Mouse (Mus musculus) spleen, embryonic (tissue): ENCODE results near the gene Slc2a12.

Experiments used
- CTCF ChIA-PET: fragments of 350-600 bp; sonication (Branson Sonifier 250); formaldehyde crosslinking; loops from one replicate; lab custom pipeline; 2022; lab: Charles Lee

Slc2a12 gene

DNA sequence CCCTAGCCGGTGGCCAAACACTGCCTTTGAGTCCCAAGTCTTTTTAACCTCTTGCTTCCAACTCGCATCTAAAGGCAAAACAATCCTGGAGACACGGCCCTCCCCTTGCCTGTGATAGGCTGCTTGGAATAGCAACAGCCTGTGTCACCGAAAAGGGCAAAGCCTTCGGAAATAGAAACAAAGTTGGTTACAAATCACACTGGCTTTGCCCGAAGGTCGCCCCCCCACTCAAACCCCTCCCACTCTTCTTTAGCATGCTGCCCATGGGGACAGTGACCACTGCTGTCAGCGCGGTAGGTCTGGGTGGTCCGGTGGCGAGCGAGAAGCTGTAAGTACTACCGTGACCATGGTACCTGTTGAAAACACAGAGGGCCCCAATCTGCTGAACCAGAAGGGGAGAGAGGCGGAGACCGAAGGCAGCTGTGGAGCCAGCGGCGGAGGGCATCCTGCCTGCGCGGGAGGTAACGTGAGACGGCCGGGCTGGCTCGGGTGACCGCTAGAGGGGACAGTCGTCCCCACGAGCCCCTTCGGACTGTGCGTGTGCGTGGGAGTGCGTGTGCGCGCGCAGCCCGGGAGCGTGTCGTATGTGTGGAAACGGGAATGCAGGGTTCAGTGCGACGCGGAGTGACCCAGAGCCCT is at the start of gene Slc2a12:
Gene Slc2a12 (plus strand): TSS at position 159 of the 639 bp plus-strand sequence.
- CTCF ChIA-PET: no interaction called here

DNA sequence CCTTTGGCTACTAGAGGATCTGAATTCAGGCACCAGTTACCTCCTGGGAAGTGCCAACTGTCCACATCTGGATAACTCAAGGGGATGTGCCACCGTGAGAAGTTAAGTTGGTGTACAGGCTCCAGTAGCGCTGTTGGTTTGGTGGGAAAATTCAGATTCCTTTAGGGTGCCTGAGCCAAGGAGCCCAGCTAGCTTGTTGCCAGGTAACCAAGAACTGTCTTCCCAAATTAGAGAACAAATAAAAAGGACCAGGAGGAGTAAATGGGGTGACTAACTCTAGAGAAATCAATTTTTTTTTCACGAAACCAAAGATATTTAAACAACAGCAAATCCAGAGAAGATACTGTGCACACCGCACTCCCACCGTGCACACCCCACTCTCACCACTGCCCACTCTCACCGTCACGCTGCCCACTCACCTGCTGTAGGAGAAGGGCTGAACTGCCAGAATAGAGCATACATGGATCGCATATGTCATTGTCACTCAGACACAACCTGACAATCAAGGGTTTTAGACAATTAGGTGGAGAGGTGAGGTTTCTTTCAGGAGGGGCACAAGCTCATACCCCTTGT is 45.8 kb upstream of the Slc2a12 start:
- CTCF ChIA-PET: no interaction called here

DNA sequence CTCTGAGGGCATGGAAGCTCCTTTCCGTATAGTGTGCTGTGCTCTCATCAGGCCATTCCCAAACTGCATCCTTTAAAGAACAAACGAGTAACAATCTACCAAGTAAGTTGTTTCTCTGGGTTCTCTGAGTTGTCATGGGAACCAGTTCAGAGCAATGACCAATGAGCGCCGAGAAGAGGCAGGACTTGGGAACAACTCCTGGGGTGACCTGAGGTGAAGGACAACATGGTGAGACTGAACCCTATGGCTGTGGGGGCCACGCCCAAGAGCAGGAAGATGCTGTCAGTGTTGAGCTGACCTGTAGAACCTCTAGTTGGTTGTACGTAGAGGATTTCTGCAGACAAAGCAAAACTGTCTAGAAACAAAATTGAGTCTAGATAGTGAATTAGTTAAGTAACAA is 43.8 kb upstream of the Slc2a12 start:
- CTCF ChIA-PET: no interaction called here

DNA sequence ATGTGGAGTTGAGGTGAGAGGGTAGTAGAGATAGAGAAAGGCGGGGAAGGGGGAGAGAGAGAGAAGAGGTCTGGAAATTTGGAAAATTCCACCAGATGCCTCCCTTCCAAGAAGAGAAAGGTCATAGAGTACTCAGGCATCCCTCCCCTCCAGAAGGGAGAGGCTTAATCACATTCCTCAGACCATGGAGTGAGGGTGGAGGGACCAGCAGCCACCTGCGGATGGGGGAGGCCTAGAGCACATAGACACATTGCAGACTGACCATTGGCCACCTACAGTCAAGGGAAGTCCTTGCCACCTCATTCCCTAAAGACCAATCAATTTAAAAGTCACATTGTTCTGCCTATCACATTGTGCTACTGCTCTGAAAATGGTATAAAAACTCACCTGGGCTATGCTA is 40.0 kb upstream of the Slc2a12 start:
- CTCF ChIA-PET: no interaction called here

DNA sequence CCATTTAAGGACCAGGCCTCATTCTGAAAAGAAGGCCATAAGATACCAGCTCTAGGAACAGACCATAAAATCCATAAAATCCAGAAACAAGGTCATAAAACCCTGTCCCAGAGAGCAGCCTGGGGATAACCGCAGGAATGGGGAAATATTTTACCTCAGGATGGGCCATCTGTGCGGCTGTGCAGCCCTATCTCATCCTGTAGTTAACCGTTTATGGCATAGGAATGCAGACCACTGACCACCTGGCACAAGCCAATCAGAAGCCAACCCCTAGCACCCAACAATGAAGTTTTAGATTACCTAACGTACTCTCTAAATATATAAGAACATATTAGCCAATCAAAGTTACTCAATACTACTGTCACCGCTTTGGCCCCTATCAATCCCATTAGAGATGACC is 36.5 kb upstream of the Slc2a12 start:
- CTCF ChIA-PET: no interaction called here

DNA sequence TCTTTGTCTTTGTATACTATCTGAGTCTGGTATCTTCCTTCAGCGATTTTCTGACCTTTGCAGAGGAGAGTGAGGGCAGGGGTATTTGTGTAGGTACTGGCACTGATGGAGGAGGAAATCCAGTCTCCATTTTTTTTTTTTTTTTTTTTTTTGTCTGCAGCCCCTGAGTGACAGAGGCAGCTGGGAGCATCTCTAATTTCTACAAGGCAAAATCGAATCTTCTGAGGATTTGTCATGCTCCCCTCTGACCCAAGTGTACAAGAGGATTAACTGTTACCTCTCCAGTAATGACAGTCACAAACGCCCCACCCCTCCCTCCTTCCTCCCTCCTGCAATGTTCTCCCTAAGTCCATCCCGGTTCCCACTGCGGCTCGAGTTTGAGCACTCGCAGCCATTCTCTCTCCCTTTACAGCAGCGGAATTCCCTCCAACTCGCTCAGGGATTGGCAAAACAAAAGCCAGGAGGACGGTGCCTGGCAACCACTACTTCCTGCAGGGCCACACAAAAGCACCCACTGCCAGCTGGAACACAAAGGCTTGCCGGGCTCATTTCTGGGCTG is 35.9 kb upstream of the Slc2a12 start:
- CTCF ChIA-PET: no interaction called here

DNA sequence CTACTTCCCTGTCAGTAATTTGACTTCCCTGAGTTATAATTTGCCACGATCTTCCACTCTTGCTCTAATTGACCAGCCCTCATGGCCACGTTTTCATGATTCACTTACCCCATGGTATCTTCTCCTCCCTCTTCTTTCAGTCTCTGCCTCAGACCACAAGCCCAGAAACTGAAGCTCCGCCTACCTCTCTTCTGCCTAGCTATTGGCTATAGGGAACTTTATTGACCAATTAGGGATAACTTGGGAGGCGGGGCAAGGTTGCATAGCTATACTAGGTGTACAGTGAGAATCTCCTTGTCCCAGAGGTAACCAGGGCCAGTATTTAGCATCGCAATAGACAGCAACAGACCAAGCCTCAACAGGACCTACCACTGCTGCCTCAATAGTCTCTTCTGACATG is 31.5 kb upstream of the Slc2a12 start:
- CTCF ChIA-PET: no interaction called here

DNA sequence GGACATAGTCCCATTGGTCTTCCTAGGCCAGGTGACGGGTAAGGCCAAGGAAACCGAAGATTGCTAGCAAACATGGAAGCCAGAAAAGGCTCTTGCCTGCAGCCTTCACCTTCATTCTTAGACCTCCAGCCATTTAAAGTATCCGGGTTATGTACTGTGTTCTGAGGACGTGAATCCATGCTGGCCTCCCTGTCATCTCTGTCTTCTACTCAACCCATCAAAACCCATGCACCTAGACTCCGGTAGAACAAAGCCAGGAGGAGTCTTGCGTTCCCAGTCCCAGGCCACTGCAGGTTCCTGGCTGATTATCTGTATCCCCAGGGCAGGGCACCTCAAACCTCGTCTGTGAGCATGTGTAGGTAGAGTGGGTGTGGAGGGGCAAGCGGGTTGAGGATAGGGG is 30.3 kb upstream of the Slc2a12 start:
- CTCF ChIA-PET: no interaction called here

DNA sequence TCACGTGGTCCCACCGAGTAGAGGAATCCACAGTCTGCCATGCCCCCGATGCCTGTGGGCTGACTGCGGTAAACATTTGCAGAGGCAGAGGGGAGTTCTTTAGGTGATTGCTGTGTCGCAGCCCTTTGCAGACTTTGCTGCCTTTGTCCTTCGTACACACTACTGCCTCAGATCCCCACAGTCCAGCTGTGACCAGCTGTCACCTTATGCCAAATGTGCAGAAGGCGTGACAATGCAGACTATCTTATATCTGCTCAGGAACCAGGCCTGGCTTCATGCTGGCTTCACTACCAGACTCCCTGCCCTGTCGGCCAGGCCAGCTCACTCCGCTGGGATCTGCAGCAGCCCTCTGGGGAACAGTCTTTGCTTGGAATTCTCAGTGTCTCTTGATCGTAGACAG is 29.5 kb upstream of the Slc2a12 start:
- CTCF ChIA-PET: no interaction called here

DNA sequence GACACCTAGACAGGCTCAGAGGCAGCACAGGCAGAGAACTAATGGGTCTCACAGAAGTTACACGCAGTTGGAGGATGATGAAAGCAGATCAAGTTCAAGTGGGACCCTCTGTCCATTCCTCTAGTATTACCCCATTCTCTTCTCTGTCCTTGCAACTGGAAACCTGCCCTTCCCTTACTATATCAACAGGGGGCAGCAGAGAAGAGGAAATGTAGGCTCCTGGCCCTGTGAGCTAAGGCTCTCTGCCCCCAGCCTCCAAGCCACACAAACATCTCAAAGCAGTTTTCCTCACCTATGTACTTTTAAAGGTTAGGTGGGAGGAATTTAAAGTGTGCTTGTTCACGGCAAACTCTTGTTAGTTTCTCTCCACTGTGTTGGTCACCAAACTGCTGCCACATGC is 26.0 kb upstream of the Slc2a12 start:
- CTCF ChIA-PET: no interaction called here

DNA sequence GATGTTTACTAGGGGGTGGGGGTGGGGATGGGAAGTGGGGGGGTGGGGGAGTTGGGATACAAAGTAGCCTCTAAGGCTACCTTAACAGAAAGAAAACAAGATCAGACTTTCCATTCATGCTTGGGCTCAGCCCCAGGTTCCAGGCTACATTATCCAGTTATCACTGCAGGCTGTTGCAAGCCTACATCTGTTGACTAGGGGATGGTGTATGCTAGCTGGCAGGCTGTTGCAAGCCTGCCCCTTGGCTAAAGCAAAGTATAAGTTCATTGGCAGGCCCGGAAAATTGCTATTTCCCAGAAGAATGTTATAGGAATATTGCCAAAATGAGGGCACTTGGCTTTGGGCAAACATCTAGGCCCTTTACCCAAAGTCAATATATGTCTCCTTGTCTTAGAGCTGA is 16.0 kb upstream of the Slc2a12 start:
- CTCF ChIA-PET: no interaction called here

DNA sequence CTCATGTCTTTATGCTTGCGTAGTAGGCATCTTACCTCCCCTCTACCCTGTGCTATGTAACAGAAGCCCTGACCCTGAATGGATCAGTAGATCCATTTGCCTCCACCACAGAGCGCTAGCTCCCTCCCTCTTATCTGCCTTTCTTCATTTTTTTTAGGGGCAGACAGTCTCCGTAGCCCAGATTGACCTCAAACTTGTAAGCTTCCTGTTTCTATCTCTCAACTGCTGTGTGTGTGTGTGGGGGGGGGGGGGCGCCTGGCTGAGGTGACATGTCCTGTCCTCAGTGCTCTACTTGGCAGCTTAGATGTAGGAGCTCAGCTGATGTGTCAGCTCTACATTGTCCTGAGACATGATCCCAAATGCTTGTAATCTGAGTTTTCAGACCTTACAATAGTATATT is 13.7 kb upstream of the Slc2a12 start:
- CTCF ChIA-PET: no interaction called here

DNA sequence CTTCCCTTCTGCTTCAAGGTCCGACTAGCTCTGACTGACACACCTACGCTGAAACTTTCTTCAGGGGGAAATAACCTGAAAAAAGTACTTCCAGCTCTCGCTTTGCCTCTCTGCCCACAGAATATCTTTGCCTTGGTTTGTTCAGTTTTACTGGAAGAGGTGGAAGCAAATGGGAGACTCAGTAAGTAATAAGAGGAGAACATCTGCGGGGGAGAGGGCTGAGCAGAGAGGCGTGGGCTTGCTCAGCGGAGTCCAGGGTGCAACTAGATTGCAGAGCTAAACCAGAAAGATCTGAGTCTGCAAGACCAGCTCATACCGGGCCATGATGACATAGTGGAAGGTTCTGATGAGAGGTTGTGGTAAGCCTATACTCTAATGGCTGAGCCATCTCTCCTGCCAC is 13.3 kb upstream of the Slc2a12 start:
- CTCF ChIA-PET: no interaction called here

DNA sequence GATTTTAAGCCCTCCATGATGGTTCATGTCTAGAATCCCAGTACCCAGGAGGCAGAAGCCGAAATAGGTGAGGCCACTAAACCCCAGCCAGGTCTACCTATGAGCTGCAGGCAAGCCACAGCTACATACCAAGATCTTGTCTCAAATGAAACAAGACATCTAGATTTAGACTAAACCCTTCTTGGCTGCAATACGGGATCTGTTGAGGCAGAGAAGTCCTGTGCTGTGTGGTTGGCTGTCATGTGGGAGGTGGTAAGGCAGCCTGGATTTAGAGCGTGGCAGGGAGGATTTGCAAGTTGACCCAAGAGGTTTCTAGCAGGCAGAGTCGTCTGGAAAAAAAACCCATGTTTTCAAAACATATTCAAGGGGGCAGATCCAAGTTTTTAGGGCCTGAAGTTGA is 12.9 kb upstream of the Slc2a12 start:
- CTCF ChIA-PET: no interaction called here

DNA sequence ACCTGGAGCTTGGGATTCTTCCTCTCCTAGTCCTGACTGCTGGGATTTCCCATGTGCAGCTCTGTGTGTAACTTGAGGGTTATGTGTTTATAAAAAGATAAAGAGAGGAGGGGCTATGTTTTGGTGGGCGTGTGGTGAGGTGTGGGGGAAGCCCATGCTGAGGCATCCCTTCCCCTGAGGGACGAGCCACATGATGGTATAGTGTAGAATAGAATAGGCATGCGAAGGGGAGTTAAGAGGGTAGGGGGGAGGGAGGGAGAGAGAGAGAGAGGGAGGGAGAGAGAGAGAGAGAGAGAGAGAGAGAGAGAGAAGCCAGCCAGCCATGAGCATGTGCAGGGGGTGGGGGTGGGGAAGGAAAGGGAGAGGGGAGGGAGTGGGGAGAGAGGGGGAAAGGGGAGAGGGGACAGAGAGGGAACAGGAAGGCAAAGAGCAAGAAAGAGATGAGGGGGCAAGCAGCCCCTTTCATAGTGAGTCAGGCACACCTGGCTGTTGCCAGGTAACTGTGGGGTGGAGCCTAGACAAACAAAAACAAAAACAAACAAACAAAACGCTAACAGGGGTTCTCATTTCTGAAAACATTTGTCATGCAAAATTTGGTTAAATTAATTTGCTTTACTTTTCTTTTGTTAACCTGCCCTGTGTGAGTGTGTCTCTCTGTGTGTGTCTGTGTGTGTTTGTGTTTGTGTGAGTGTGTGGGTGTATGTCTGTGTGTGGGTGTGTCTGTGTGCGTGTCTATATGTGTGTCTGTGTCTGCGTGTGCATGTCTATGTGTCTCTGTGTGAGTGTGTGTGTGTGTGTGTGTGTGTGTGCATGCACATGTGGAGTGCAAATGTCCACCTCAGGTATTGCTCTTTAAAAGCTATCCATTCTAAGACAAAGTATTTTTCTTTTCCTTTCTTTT is 11.2 kb upstream of the Slc2a12 start:
- CTCF ChIA-PET: no interaction called here

DNA sequence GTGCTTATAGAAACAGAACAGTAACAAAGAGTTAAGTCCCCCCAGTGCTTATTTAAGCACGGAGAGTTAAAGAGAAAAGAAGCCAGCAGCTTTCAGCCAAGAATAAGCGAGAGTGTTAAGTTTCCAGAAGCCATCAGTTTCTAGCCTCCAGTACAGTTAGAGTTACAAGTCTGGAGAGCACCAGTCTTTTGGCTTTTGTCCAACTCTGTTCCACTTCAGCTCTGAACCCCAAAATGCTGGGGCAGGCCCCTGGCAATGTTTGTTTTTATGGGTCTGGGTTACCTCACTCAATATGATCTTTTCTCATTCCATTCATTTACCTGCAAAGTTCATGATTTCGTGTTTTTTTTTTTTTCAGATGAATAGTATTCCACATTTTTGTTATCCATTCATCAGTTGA is 7.6 kb upstream of the Slc2a12 start:
- CTCF ChIA-PET: interaction anchor here (0.7 kb wide), 1 partner anchor 94 kb away, joined by 3 read pairs; the partner anchor contains the start of gene Tbpl1

DNA sequence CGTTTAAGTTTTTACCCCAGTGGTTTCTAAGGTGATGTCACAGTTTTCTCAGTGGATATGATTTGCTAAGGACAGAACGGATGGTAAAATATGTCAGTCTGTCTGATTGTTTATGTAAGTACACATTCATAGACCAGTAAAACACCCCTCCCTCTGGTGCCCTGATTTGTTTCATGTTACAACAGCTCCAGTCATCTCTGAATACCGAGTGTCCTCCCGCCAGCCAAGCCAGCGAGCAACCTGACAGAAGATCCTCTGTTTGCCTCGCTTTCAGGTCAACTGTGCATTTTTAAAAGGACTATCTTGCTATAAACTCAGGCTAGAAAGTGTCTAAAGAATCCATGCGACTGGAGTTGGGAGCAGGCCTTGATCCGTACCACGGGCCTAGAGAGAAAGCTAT is 640 bp upstream of the Slc2a12 start:
- CTCF ChIA-PET: no interaction called here

DNA sequence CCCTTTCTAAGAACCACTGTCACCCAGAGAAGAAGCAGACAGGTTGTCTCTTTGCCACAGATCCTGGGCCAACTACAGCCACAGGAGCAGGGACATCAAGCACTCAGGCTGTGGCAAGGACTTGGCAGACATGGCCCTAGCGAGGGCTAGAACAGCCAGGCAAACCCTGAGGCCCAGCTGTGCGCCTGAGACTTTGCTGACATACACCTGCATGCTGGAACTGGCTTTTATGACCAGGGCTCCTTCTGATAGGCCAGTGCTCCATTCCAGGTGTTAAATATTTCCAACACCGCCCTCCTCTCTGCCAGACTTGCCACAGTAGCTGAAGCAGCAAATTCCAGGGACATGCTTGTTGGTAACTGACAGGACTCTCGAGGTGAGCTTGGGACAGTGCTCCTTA is 3.9 kb downstream of the Slc2a12 start:
- CTCF ChIA-PET: no interaction called here

DNA sequence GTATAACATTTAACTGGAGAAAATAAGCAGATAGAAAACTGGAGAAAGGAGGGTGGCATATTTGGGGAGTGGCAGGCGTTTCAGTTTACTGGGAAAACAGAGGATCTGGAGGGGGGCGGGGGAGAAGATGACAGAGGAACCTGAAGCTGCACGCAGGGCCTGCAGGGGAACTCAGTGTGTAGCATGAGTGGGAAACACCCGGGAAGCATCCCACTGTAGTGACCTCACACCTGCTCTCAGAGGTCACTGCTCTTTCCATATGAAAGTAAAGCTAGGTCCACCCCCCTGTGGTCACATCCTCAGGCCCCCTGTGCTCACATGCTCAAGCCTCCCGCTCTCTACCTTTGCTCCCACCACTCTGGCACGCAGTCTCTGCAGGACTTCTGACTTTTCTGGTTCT is 9.0 kb downstream of the Slc2a12 start:
- CTCF ChIA-PET: no interaction called here

DNA sequence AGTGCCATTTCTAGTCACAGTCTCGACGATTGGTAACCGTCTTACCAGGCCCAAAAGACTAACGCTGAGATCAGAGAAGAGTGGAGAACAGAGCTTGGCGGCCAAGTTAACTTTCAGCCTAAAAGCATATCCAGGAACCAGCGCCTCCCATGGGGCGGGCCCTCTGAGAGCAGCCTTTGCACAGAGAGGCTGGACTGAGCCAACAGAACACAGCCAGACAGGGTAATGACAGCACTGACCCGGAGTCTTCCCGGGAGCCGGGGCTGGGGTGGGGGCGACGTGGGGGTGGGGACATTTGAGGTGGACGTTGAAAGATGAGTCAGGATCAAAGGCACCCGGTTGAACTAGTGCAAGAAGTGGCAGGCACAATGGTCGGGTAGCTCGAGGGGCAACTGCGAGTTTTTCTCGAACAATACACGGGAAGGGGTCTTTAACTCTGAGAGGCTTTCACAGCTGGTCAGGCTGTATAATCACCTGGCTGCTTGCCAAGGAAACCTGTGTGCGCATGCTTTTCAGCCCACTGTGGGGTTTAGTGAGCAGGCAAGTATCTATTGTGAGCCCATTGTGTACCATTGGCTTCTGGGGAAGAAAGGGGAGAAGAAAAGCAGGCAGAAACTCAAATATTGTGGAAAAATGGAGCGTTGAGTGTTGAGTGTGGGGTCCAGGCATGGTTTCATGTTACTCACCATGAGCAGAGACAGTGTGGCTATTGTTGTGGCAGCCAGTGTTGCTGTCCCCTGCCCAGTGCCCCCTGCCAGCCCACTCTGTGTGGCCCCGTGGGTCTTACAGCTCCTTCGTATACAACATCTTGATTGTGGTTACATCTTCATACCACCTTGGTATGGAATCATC is 13.9 kb downstream of the Slc2a12 start:
- CTCF ChIA-PET: no interaction called here

DNA sequence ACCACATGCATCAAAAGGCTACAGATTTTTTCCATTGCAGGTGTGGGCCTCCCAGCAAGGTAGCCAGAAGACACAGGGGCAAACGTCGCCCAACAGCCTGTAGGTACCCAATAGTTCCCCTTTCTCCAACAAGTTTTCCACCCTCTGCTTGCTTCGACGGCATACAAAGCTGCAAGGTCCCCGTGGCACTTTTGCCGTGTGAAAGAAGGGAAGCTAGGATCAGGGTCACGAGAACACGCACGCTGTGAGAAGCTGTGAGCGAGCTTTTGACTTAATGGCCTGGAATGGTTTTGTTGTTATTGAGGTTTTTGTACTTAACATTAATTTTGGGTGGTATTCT is 14.5 kb downstream of the Slc2a12 start:
- CTCF ChIA-PET: no interaction called here
